Mouse (Mus musculus) kidney, adult 2 months (tissue): Measurements from ENCODE around the gene Klk1b24.
"Not testable (repeated sequence)": the region's sequence is repeated elsewhere in the genome, so short reads cannot be mapped to it uniquely, and the experiment has no call there.

Experiments used
- CTCF ChIP-seq: fragments of 200-500 bp; conservative IDR thresholded peaks from 2 replicates; pipeline ENCODE4 v1.5.1; 2011; ENCODE audit warnings: low read depth, mild to moderate bottlenecking, control low read depth, low read length, moderate library complexity, mixed read lengths; ENCODE audit not compliant: insufficient read depth, insufficient read length
- POLR2A ChIP-seq: fragments of 200-500 bp; IDR thresholded peaks from one replicate; pipeline ENCODE4 v1.6.1; 2011; ENCODE audit warnings: low read depth, low read length, control low read depth

DNA sequence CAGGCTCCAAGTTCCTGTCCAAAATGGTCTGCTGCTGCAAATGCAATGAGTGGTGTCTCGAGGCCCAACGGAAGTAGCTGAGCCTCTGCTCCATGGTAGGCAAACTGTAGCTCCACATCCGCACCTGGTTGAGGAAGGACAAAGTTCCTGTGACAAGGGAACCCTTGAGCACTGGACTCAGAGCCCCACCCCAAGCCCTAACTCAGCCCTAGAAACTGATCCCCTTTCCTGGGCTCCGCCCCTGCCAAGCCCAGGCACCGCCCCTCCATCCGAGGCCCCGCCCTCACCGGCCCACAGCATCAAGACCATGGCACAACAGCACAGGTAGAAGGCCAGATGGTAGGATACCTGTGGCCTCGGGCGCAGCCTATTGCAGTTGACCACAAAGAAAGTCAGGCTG lies 33.6 kb downstream of the Klk1b24 start:
- not testable (repeated sequence) for TF ChIP-seq CTCF, POLR2A
